Mouse (Mus musculus) G1E (cell line): ENCODE results near the gene Stap2. TPM values are rescaled to one million over a fixed set of nuclear protein-coding genes. Genes with fewer than 3 reads are reported as not detected.
A peak's percentile ranks its signal among the peaks of the same experiment; 100 is the strongest.

Experiments
- ATAC-seq: 2 replicates; pipeline ENCODE4 v1.8.0; 2016; ENCODE audit warnings: mild to moderate bottlenecking; ENCODE audit not compliant: insufficient number of reproducible peaks, poor library complexity, low FRiP score, severe bottlenecking; ENCODE audit errors: extremely low read depth
- DNase-seq: peaks from one replicate; pipeline ENCODE4 v3.0.0; 2012; ENCODE audit warnings: low spot score
- H3K27me3 ChIP-seq: 2 replicates; pipeline ENCODE4 v1.6.1; 2012; ENCODE audit warnings: mild to moderate bottlenecking, low read length, inconsistent platforms; ENCODE audit not compliant: insufficient read depth
- H3K36me3 ChIP-seq: replicated peaks from 2 replicates; pipeline ENCODE3; 2012; ENCODE audit warnings: mild to moderate bottlenecking, inconsistent platforms
- H3K4me1 ChIP-seq: 2 replicates; pipeline ENCODE4 v1.6.1; 2012; ENCODE audit warnings: low read depth, low read length, inconsistent platforms, mixed read lengths; ENCODE audit not compliant: insufficient read depth
- H3K4me3 ChIP-seq: 2 replicates; pipeline ENCODE4 v1.5.1; 2012; ENCODE audit warnings: low read depth, mild to moderate bottlenecking, inconsistent platforms, low read length, moderate library complexity, mixed read lengths
- H3K9me3 ChIP-seq: replicated peaks from 2 replicates; pipeline ENCODE4 v1.6.1; 2012; ENCODE audit warnings: inconsistent platforms
- CTCF ChIP-seq: IDR thresholded peaks from 2 replicates; pipeline ENCODE4 v1.5.1; 2012; ENCODE audit warnings: low read depth, low read length, inconsistent platforms, mixed read lengths
- GATA1 ChIP-seq: IDR thresholded peaks from 2 replicates; pipeline ENCODE4 v1.6.1; 2012; ENCODE audit warnings: borderline replicate concordance, low read length, inconsistent platforms, mixed read lengths
- GATA2 ChIP-seq: IDR thresholded peaks from 2 replicates; pipeline ENCODE4 v1.6.1; 2012; ENCODE audit warnings: low read depth, low read length, inconsistent platforms, borderline replicate concordance
- POLR2AphosphoS5 ChIP-seq: IDR thresholded peaks from 2 replicates; pipeline ENCODE4 v1.6.1; 2012; ENCODE audit warnings: low read depth, low read length, inconsistent platforms; ENCODE audit not compliant: insufficient replicate concordance
- TAL1 ChIP-seq: conservative IDR thresholded peaks from 2 replicates; pipeline ENCODE4 v1.6.1; 2012; ENCODE audit warnings: low read depth, low read length, inconsistent platforms, mixed read lengths
- polyA plus RNA-seq: library from polyadenylated mRNA; stranded (reverse); fragments of >175 nt; gene quantifications from 2 replicates; pipeline ENCODE4 v1.2.3, GENCODE M21; 2012
- total RNA-seq, 2 experiments: library from RNA; stranded (forward) in 1 of 2; stranded (reverse) in 1 of 2; fragments of 200-1000 nt in 1 of 2; fragments of >200 nt in 1 of 2; fragmentation: Nextera tagmentation in 1 of 2; gene quantifications; 2 replicates each; pipeline ENCODE4 v1.2.3; 2014 to 2017

Stap2 gene
- total and polyA plus RNA-seq, 3 experiments: 0.27 TPM; not detected in 2

DNA sequence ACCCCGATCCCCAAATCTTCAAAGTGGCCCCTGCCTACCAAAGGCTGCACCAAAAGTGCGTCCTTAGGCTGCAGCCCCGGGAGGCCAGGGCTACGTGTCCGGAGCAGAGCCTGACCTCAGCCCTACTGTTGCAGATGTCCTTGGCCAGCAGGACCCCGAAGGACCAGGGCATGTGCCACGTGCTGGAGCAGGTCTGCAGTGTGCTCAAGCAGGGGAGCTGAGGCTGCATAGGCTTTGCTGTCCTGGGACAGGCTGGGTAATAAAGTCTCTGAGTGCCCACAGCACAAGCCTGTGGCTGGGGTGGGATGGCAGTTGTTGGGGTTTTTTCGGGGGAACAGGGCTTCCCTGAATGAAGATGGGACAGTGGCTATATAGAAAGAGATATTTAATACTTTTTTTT lies 11.0 kb upstream of the Stap2 start:
- Histone ChIP-seq H3K4me1 (peaks cover 23% of the 10 kb centered on the region), H3K36me3 (peaks cover 89% of the 10 kb centered on the region), H3K27me3 (no peaks in the 10 kb centered on the region), H3K9me3 (no peaks in the 10 kb centered on the region), H3K4me3 (no peak overlapping the region)
- TF ChIP-seq POLR2AphosphoS5: no peak
- TF ChIP-seq TAL1: no peak
- TF ChIP-seq CTCF: no peak
- no peak for TF ChIP-seq GATA2
- TF ChIP-seq GATA1: no peak
- DNase-seq (no peak), ATAC-seq (no peak)

GRCm38 (mm10) chr17:56015293-56015692 lies 9.9 kb upstream of the Stap2 start:
- TF ChIP-seq TAL1 (no peak), CTCF (no peak), GATA2 (no peak), GATA1 (no peak), POLR2AphosphoS5 (no peak)
- DNase-seq (no peak), ATAC-seq (no peak)
- Histone ChIP-seq H3K27me3 (no peaks in the 10 kb centered on the region), H3K4me1 (peaks cover 23% of the 10 kb centered on the region), H3K4me3 (no peak overlapping the region), H3K36me3 (peaks cover 88% of the 10 kb centered on the region), H3K9me3 (no peaks in the 10 kb centered on the region)

DNA sequence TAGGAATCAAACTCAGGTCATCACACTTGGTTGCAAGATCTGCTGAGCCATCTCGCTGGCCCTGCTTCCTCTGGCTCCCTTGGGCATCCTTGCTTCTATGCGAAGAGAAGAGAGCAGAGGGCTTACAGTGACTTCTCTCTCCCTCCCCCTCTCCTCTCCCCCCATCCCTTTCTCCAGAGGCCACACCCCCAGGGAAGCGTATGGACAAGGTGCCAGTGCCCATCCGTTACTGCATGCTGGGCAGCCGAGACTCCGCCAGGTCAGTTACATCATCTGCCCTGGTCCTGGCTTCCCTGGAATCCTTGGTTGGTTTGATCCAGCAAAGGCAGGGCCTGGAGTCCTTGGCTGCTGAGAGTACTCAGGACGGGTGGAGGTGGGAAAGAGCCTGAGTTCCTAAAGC lies 6.1 kb upstream of the Stap2 start:
- no peak for TF ChIP-seq TAL1
- TF ChIP-seq GATA1: no peak
- no peak for TF ChIP-seq CTCF
- no peak for TF ChIP-seq POLR2AphosphoS5
- no peak for TF ChIP-seq GATA2
- no peaks in the 10 kb centered on the region for H3K9me3 ChIP-seq
- H3K36me3 ChIP-seq: peaks cover 52% of the 10 kb centered on the region
- no peak overlapping the region for H3K4me3 ChIP-seq
- peaks cover 39% of the 10 kb centered on the region for H3K4me1 ChIP-seq
- H3K27me3 ChIP-seq: no peaks in the 10 kb centered on the region
- DNase-seq: no peak
- no peak for ATAC-seq

- Histone ChIP-seq H3K36me3 (peaks cover 44% of the 10 kb centered on the region), H3K4me3 (peak overlapping the region; percentile 92; the same call in 1 of the 2 replicates), H3K4me1 (peaks cover 42% of the 10 kb centered on the region), H3K9me3 (no peaks in the 10 kb centered on the region), H3K27me3 (no peaks in the 10 kb centered on the region)
- ATAC-seq (no peak), DNase-seq (peak; percentile 31)
- TF ChIP-seq GATA1: no peak
- peak; percentile 100 for TF ChIP-seq CTCF
Measured at GRCm38 (mm10) chr17:56010681-56011080, 5.3 kb upstream of the Stap2 start.

DNA sequence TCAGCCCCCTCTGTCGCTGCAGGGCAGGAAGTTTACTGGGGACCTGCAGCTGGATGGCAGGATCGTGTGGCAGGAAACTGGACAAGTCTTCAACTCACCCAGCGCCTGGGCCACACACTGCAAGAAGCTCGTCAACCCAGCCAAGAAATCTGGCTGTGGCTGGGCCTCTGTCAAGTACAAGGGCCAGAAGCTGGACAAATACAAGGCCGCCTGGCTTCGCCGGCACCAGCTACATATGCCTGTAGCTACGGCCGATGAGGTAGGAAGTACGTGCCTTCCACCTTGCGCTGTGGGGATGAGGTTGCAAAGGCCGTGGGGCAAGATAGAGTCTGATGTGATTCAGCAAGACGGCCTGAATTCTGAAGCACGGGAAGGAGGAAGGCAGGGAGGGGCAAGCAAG lies 4.9 kb upstream of the Stap2 start:
- TF ChIP-seq GATA2: no peak
- DNase-seq (no peak), ATAC-seq (no peak)
- H3K36me3 ChIP-seq: peaks cover 40% of the 10 kb centered on the region
- H3K4me3 ChIP-seq: peak overlapping the region; percentile 92; the same call in 1 of the 2 replicates
- H3K4me1 ChIP-seq: peaks cover 43% of the 10 kb centered on the region
- no peaks in the 10 kb centered on the region for H3K9me3 ChIP-seq
- peaks cover 2% of the 10 kb centered on the region; the same call in 1 of the 2 replicates for H3K27me3 ChIP-seq

- DNase-seq (no peak), ATAC-seq (no peak)
- Histone ChIP-seq H3K4me1 (peaks cover 45% of the 10 kb centered on the region), H3K27me3 (peaks cover 5% of the 10 kb centered on the region; the same call in 1 of the 2 replicates), H3K4me3 (peak overlapping the region; percentile 92; the same call in 1 of the 2 replicates), H3K9me3 (no peaks in the 10 kb centered on the region), H3K36me3 (peaks cover 37% of the 10 kb centered on the region)
- TF ChIP-seq CTCF (no peak), TAL1 (no peak), GATA1 (no peak), POLR2AphosphoS5 (no peak), GATA2 (no peak)
Measured at GRCm38 (mm10) chr17:56009962-56010240, 4.5 kb upstream of the Stap2 start.

DNA sequence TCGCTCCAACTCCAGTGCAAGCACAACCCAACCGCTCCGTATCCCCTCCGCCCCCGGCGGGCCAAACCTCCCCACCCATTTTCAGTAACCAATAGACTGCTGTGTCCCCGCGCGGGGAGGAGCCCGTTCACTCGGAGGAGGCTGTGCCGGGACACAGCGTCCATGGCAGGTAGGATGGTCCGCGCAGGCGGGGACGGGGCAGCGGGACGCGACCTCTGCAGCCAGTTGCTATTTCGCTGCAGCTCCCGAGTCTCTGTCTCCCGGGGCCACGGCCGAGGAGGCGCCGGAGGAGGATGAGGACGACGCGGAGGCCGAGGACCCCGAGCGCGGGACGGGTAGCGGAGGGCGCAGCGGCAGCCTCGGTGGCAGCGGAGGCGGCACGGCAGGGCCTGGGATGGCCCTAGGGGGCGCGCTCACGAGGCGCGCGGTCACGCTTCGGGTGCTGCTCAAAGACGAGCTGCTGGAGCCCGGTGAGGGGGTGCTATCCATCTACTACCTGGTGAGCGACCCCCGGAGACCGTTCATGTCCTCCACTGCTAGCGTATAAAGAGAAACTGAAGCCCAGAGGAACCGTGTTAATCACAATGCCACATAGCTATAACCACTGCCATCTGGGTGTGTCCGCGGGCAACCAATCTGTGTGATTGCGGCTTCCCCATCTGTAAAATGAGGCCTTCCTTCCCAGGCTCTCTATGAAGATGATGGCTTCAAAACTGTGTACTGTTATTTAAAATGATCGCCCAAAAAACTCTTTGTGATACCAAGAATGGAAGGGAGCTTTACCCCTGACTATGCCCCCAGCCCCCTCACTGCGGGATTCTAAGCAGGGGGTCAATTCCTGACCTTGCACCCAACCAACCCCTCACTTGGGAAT lies 3.9 kb upstream of the Stap2 start:
- H3K4me3 ChIP-seq: peak overlapping the region; percentile 92
- H3K9me3 ChIP-seq: no peaks in the 10 kb centered on the region
- DNase-seq (peak; percentile 96), ATAC-seq (peak; percentile 89)
- H3K4me1 ChIP-seq: peaks cover 45% of the 10 kb centered on the region
- H3K36me3 ChIP-seq: peaks cover 32% of the 10 kb centered on the region
- TF ChIP-seq POLR2AphosphoS5 (no peak), GATA2 (no peak), CTCF (no peak), GATA1 (no peak), TAL1 (no peak)
- H3K27me3 ChIP-seq: peaks cover 5% of the 10 kb centered on the region; the same call in 1 of the 2 replicates
